Mouse (Mus musculus): ENCODE data around the gene Ms4a4a. TPM values are rescaled to one million over a fixed set of nuclear protein-coding genes. Genes with fewer than 3 reads are reported as not detected.

Gene Ms4a4a
- polyA plus RNA-seq (2015; fragmentation: Nextera tagmentation; extraction: Ambion mirVana) = 0.91 and 1.6 TPM in 2 replicates

- WGBS (ENCODE audit: insufficient replicate concordance) = 61% methylated on average over 2 of the region's 2 CpGs
- no peak for ATAC-seq (ENCODE audit: low read depth)
- Histone ChIP-seq H3K9ac (ENCODE audit: low read depth, low read length) (no peak within 1 kb of the TSS), H3K4me1 (ENCODE audit: control insufficient read depth, low read depth, low read length) (no peaks in the 10 kb centered on the region), H3K9me3 (replicated peaks; ENCODE audit: control insufficient read depth, low read length) (no peaks in the 10 kb centered on the region), H3K27ac (ENCODE audit: low read length) (no peak within 1 kb of the TSS), H3K4me2 (ENCODE audit: low read depth, low read length) (no peak within 1 kb of the TSS), H3K36me3 (ENCODE audit: control insufficient read depth, insufficient read depth) (no peaks in the 10 kb centered on the region), H3K27me3 (ENCODE audit: control insufficient read depth, insufficient read depth, low read depth, low read length) (no peaks in the 10 kb centered on the region), H3K4me3 (ENCODE audit: low read depth, low read length) (no peak within 1 kb of the TSS)
Observed at GRCm38 (mm10) chr19:11375273-11375672, at the start of gene Ms4a4a. Gene Ms4a4a (plus strand): TSS chr19:11375523.

GRCm38 (mm10) chr19:11335932-11336331, 39.4 kb upstream of the Ms4a4a start, which contains the start of gene Ms4a7:
Gene Ms4a7 (minus strand): TSS chr19:11336146.
- H3K9me3 ChIP-seq (replicated peaks; ENCODE audit: control insufficient read depth, low read length) = no peaks in the 10 kb centered on the region
- H3K27me3 ChIP-seq (ENCODE audit: control insufficient read depth, insufficient read depth, low read depth, low read length) = no peaks in the 10 kb centered on the region
- no peak within 1 kb of the TSS for H3K4me3 ChIP-seq (ENCODE audit: low read depth, low read length)
- H3K36me3 ChIP-seq (ENCODE audit: control insufficient read depth, insufficient read depth) = no peaks in the 10 kb centered on the region
- no peak within 1 kb of the TSS for H3K27ac ChIP-seq (ENCODE audit: low read length)
- no peaks in the 10 kb centered on the region for H3K4me1 ChIP-seq (ENCODE audit: control insufficient read depth, low read depth, low read length)
- no peak for ATAC-seq (ENCODE audit: low read depth)
- no peak within 1 kb of the TSS for H3K9ac ChIP-seq (ENCODE audit: low read depth, low read length)
- H3K4me2 ChIP-seq (ENCODE audit: low read depth, low read length) = no peak within 1 kb of the TSS
- 27% methylated on average over 6 of the region's 6 CpGs for WGBS (ENCODE audit: insufficient replicate concordance)

GRCm38 (mm10) chr19:11343147-11343546, 32.2 kb upstream of the Ms4a4a start:
- Histone ChIP-seq H3K36me3 (ENCODE audit: control insufficient read depth, insufficient read depth) (no peaks in the 10 kb centered on the region), H3K4me3 (ENCODE audit: low read depth, low read length) (no peak overlapping the region), H3K4me1 (ENCODE audit: control insufficient read depth, low read depth, low read length) (no peaks in the 10 kb centered on the region), H3K9ac (ENCODE audit: low read depth, low read length) (no peak overlapping the region), H3K27me3 (ENCODE audit: control insufficient read depth, insufficient read depth, low read depth, low read length) (no peaks in the 10 kb centered on the region), H3K27ac (ENCODE audit: low read length) (no peak overlapping the region), H3K4me2 (ENCODE audit: low read depth, low read length) (no peak overlapping the region), H3K9me3 (replicated peaks; ENCODE audit: control insufficient read depth, low read length) (no peaks in the 10 kb centered on the region)
- no peak for ATAC-seq (ENCODE audit: low read depth)

GRCm38 (mm10) chr19:11343992-11344391, 31.3 kb upstream of the Ms4a4a start:
- no peaks in the 10 kb centered on the region for H3K36me3 ChIP-seq (ENCODE audit: control insufficient read depth, insufficient read depth)
- no peaks in the 10 kb centered on the region for H3K9me3 ChIP-seq (replicated peaks; ENCODE audit: control insufficient read depth, low read length)
- no peak overlapping the region for H3K27ac ChIP-seq (ENCODE audit: low read length)
- H3K27me3 ChIP-seq (ENCODE audit: control insufficient read depth, insufficient read depth, low read depth, low read length) = no peaks in the 10 kb centered on the region
- H3K4me1 ChIP-seq (ENCODE audit: control insufficient read depth, low read depth, low read length) = no peaks in the 10 kb centered on the region
- H3K4me2 ChIP-seq (ENCODE audit: low read depth, low read length) = no peak overlapping the region
- H3K9ac ChIP-seq (ENCODE audit: low read depth, low read length) = no peak overlapping the region
- no peak overlapping the region for H3K4me3 ChIP-seq (ENCODE audit: low read depth, low read length)
- no peak for ATAC-seq (ENCODE audit: low read depth)

- 43% methylated on average over 7 of the region's 7 CpGs for WGBS (ENCODE audit: insufficient replicate concordance)
- H3K27ac ChIP-seq (ENCODE audit: low read length) = no peak overlapping the region
- H3K4me1 ChIP-seq (ENCODE audit: control insufficient read depth, low read depth, low read length) = no peaks in the 10 kb centered on the region
- no peaks in the 10 kb centered on the region for H3K9me3 ChIP-seq (replicated peaks; ENCODE audit: control insufficient read depth, low read length)
- no peak for ATAC-seq (ENCODE audit: low read depth)
- no peak overlapping the region for H3K9ac ChIP-seq (ENCODE audit: low read depth, low read length)
- H3K4me2 ChIP-seq (ENCODE audit: low read depth, low read length) = no peak overlapping the region
- H3K27me3 ChIP-seq (ENCODE audit: control insufficient read depth, insufficient read depth, low read depth, low read length) = no peaks in the 10 kb centered on the region
- H3K4me3 ChIP-seq (ENCODE audit: low read depth, low read length) = no peak overlapping the region
- H3K36me3 ChIP-seq (ENCODE audit: control insufficient read depth, insufficient read depth) = no peaks in the 10 kb centered on the region
Observed at GRCm38 (mm10) chr19:11349698-11350481, 25.4 kb upstream of the Ms4a4a start.

GRCm38 (mm10) chr19:11351878-11352277, 23.4 kb upstream of the Ms4a4a start:
- no peak for ATAC-seq (ENCODE audit: low read depth)

GRCm38 (mm10) chr19:11355730-11356129, 19.6 kb upstream of the Ms4a4a start:
- Histone ChIP-seq H3K9ac (ENCODE audit: low read depth, low read length) (no peak overlapping the region), H3K27me3 (ENCODE audit: control insufficient read depth, insufficient read depth, low read depth, low read length) (no peaks in the 10 kb centered on the region), H3K4me3 (ENCODE audit: low read depth, low read length) (no peak overlapping the region), H3K4me2 (ENCODE audit: low read depth, low read length) (no peak overlapping the region), H3K27ac (ENCODE audit: low read length) (no peak overlapping the region), H3K4me1 (ENCODE audit: control insufficient read depth, low read depth, low read length) (no peaks in the 10 kb centered on the region), H3K36me3 (ENCODE audit: control insufficient read depth, insufficient read depth) (no peaks in the 10 kb centered on the region), H3K9me3 (replicated peaks; ENCODE audit: control insufficient read depth, low read length) (no peaks in the 10 kb centered on the region)
- 32% methylated on average over 7 of the region's 7 CpGs for WGBS (ENCODE audit: insufficient replicate concordance)
- no peak for ATAC-seq (ENCODE audit: low read depth)

More at GRCm38 (mm10) chr19:11351878-11352277, 23.4 kb upstream of the Ms4a4a start:
- Histone ChIP-seq H3K9ac (ENCODE audit: low read depth, low read length) (no peak overlapping the region), H3K4me3 (ENCODE audit: low read depth, low read length) (no peak overlapping the region), H3K36me3 (ENCODE audit: control insufficient read depth, insufficient read depth) (no peaks in the 10 kb centered on the region), H3K27me3 (ENCODE audit: control insufficient read depth, insufficient read depth, low read depth, low read length) (no peaks in the 10 kb centered on the region), H3K4me2 (ENCODE audit: low read depth, low read length) (no peak overlapping the region), H3K4me1 (ENCODE audit: control insufficient read depth, low read depth, low read length) (no peaks in the 10 kb centered on the region), H3K27ac (ENCODE audit: low read length) (no peak overlapping the region), H3K9me3 (replicated peaks; ENCODE audit: control insufficient read depth, low read length) (no peaks in the 10 kb centered on the region)
- WGBS (ENCODE audit: insufficient replicate concordance) = 28% methylated on average over 3 of the region's 3 CpGs

DNA sequence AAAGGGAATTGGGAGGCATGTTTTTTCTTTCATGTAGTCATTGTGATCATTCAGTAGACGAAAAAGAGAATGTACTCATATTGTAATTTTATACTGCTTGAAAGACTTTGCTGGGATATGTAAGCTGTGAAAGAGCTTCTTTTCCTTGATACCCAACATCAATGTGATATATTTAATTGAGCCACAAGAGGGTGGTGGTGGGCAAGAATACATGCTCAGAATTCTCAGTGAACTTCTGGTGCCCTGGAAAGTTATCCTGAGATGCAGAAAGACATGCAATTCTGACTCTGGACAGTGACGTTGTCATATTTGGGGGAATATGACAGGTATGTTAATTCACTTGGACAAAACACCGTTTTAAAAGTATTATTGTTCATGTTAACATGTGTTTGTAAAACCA, 15.2 kb upstream of the Ms4a4a start:
- 45% methylated on average over 3 of the region's 3 CpGs for WGBS (ENCODE audit: insufficient replicate concordance)

DNA sequence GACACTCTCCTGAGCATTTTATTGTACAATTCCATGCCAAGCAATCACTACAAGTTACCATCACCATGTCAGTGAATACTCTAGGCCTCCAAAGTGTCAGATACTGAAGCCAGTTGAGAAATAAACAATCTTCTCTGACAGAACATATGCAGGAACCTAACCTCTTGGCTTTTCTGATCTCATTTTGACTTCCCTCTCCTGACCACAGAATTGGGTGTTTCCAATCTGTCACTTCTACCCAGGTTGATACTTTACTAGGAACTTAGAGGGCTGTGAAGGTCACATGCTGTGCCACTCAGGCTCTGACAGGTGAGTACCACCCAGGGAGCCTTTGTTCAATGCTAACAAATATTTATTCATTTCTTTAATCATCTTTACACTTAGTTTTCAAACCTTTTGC, 13.3 kb upstream of the Ms4a4a start:
- Histone ChIP-seq H3K36me3 (ENCODE audit: control insufficient read depth, insufficient read depth) (no peaks in the 10 kb centered on the region), H3K9me3 (replicated peaks; ENCODE audit: control insufficient read depth, low read length) (no peaks in the 10 kb centered on the region), H3K4me2 (ENCODE audit: low read depth, low read length) (no peak overlapping the region), H3K27me3 (ENCODE audit: control insufficient read depth, insufficient read depth, low read depth, low read length) (no peaks in the 10 kb centered on the region), H3K27ac (ENCODE audit: low read length) (no peak overlapping the region), H3K4me3 (ENCODE audit: low read depth, low read length) (no peak overlapping the region), H3K4me1 (ENCODE audit: control insufficient read depth, low read depth, low read length) (no peaks in the 10 kb centered on the region), H3K9ac (ENCODE audit: low read depth, low read length) (no peak overlapping the region)
- no peak for ATAC-seq (ENCODE audit: low read depth)

More for the DNA sequence above, 15.2 kb upstream of the Ms4a4a start:
- H3K36me3 ChIP-seq (ENCODE audit: control insufficient read depth, insufficient read depth) = no peaks in the 10 kb centered on the region
- H3K27ac ChIP-seq (ENCODE audit: low read length) = no peak overlapping the region
- no peak overlapping the region for H3K4me2 ChIP-seq (ENCODE audit: low read depth, low read length)
- no peaks in the 10 kb centered on the region for H3K27me3 ChIP-seq (ENCODE audit: control insufficient read depth, insufficient read depth, low read depth, low read length)
- no peak overlapping the region for H3K4me3 ChIP-seq (ENCODE audit: low read depth, low read length)
- no peaks in the 10 kb centered on the region for H3K9me3 ChIP-seq (replicated peaks; ENCODE audit: control insufficient read depth, low read length)
- no peak overlapping the region for H3K9ac ChIP-seq (ENCODE audit: low read depth, low read length)
- no peak for ATAC-seq (ENCODE audit: low read depth)
- H3K4me1 ChIP-seq (ENCODE audit: control insufficient read depth, low read depth, low read length) = no peaks in the 10 kb centered on the region

Measured in liver, embryonic 16.5 days (tissue).